Mouse (Mus musculus) testis, adult 2 months (tissue): Measurements from ENCODE around the gene 4930556J24Rik. TPM values are rescaled to one million over a fixed set of nuclear protein-coding genes. Genes with fewer than 3 reads are reported as not detected.

Experiments used
- H3K27ac ChIP-seq: fragments of 200-500 bp; 2 replicates; pipeline ENCODE4 v1.5.1; 2012; ENCODE audit warnings: low read depth, low read length; ENCODE audit not compliant: control insufficient read depth, insufficient read depth
- H3K27me3 ChIP-seq: fragments of 200-500 bp; 2 replicates; pipeline ENCODE4 v1.6.1; 2012; ENCODE audit warnings: mild to moderate bottlenecking, low read length, moderate library complexity; ENCODE audit not compliant: control insufficient read depth, insufficient read depth
- H3K36me3 ChIP-seq: fragments of 200-500 bp; 2 replicates; pipeline ENCODE4 v1.6.1; 2012; ENCODE audit warnings: mild to moderate bottlenecking, low read length; ENCODE audit not compliant: control insufficient read depth, insufficient read depth
- H3K4me1 ChIP-seq: fragments of 200-500 bp; 2 replicates; pipeline ENCODE4 v1.6.1; 2012; ENCODE audit warnings: low read length; ENCODE audit not compliant: control insufficient read depth, insufficient read depth
- H3K4me3 ChIP-seq: fragments of 200-500 bp; 2 replicates; pipeline ENCODE4 v1.5.1; 2012; ENCODE audit warnings: low read depth, mild to moderate bottlenecking, low read length, moderate library complexity, mixed read lengths; ENCODE audit not compliant: control insufficient read depth
- CTCF ChIP-seq: fragments of 200-500 bp; IDR thresholded peaks from 2 replicates; pipeline ENCODE4 v1.5.1; 2012; ENCODE audit warnings: low read depth, mild to moderate bottlenecking, inconsistent platforms, low read length, moderate library complexity; ENCODE audit not compliant: control insufficient read depth, insufficient read depth, insufficient replicate concordance
- POLR2A ChIP-seq: fragments of 200-500 bp; IDR thresholded peaks from 2 replicates; pipeline ENCODE4 v1.6.1; 2012; ENCODE audit warnings: low read depth, mild to moderate bottlenecking, inconsistent platforms, low read length, moderate library complexity; ENCODE audit not compliant: control insufficient read depth
- polyA plus RNA-seq: library from polyadenylated mRNA; depleted of rRNA; stranded (reverse); fragments of >200 nt; gene quantifications from 2 replicates; pipeline ENCODE4 v1.2.3, GENCODE M21; 2012

Gene 4930556J24Rik
- polyA plus RNA-seq, 1 experiment, result 1.6 TPM

- Histone ChIP-seq H3K27me3 (no peaks in the 10 kb centered on the region), H3K27ac (no peak overlapping the region), H3K36me3 (no peaks in the 10 kb centered on the region), H3K4me1 (no peaks in the 10 kb centered on the region), H3K4me3 (no peak overlapping the region)
- TF ChIP-seq POLR2A (no peak), CTCF (peak; percentile 72; the same call in 1 of the 2 replicates)
These were observed 55.2 kb downstream of the 4930556J24Rik start for GRCm38 (mm10) chr11:3921281-3921850.

GRCm38 (mm10) chr11:3920476-3920875, 56.1 kb downstream of the 4930556J24Rik start:
- Histone ChIP-seq H3K36me3 (no peaks in the 10 kb centered on the region), H3K4me3 (no peak overlapping the region), H3K4me1 (no peaks in the 10 kb centered on the region), H3K27me3 (no peaks in the 10 kb centered on the region), H3K27ac (no peak overlapping the region)
- TF ChIP-seq CTCF, result no peak
- no peak for TF ChIP-seq POLR2A

GRCm38 (mm10) chr11:3918738-3919137, 57.8 kb downstream of the 4930556J24Rik start:
- Histone ChIP-seq H3K4me1 (peaks cover 5% of the 10 kb centered on the region), H3K36me3 (no peaks in the 10 kb centered on the region), H3K4me3 (no peak overlapping the region), H3K27me3 (no peaks in the 10 kb centered on the region), H3K27ac (no peak overlapping the region)
- TF ChIP-seq CTCF (0 out of 2 replicates have a peak, but pooled peaks have one; percentile 6), POLR2A (no peak)

- Histone ChIP-seq H3K27me3 (0 out of 2 replicates have a peak, but pooled peaks cover 3% of the 10 kb centered on the region), H3K36me3 (no peaks in the 10 kb centered on the region), H3K4me3 (peak within 1 kb of the TSS; percentile 68), H3K4me1 (peaks cover 17% of the 10 kb centered on the region), H3K27ac (no peak within 1 kb of the TSS)
- no peak for TF ChIP-seq POLR2A
- peak; percentile 89 for TF ChIP-seq CTCF
These were observed 62.3 kb downstream of the 4930556J24Rik start, which contains the start of gene Slc35e4 for GRCm38 (mm10) chr11:3914109-3914840. Gene Slc35e4 (minus strand): TSS chr11:3914664.

GRCm38 (mm10) chr11:3913316-3914108, 63.1 kb downstream of the 4930556J24Rik start:
- Histone ChIP-seq H3K36me3 (no peaks in the 10 kb centered on the region), H3K27ac (no peak overlapping the region)

GRCm38 (mm10) chr11:3912875-3913271, 63.7 kb downstream of the 4930556J24Rik start:
- Histone ChIP-seq H3K27ac (no peak overlapping the region), H3K4me3 (peak overlapping the region; percentile 68), H3K36me3 (no peaks in the 10 kb centered on the region), H3K4me1 (peaks cover 17% of the 10 kb centered on the region), H3K27me3 (0 out of 2 replicates have a peak, but pooled peaks cover 3% of the 10 kb centered on the region)
- TF ChIP-seq POLR2A (no peak), CTCF (no peak)

More at GRCm38 (mm10) chr11:3913316-3914108, 63.1 kb downstream of the 4930556J24Rik start:
- H3K27me3 ChIP-seq, result 0 out of 2 replicates have a peak, but pooled peaks cover 3% of the 10 kb centered on the region
- TF ChIP-seq CTCF, result no peak
- peaks cover 17% of the 10 kb centered on the region for H3K4me1 ChIP-seq
- peak overlapping the region; percentile 68 for H3K4me3 ChIP-seq
